Mouse (Mus musculus): ENCODE measurements around the gene Cdkl3. TPM values are rescaled to one million over a fixed set of nuclear protein-coding genes. Genes with fewer than 3 reads are reported as not detected.

Gene Cdkl3
- polyA plus RNA-seq, 1 experiment from 2014 or later: 6.0 TPM

- no peaks in the 10 kb centered on the region for H3K9me3 ChIP-seq (ENCODE audit: control insufficient read depth, low read length)
- no peaks in the 10 kb centered on the region for H3K27me3 ChIP-seq (replicated peaks; ENCODE audit: control insufficient read depth, insufficient read depth, low read length)
- H3K4me1 ChIP-seq (ENCODE audit: control insufficient read depth, insufficient read depth, low read length): no peaks in the 10 kb centered on the region
- no peak overlapping the region for H3K27ac ChIP-seq (ENCODE audit: low read length)
- H3K9ac ChIP-seq (ENCODE audit: low read depth, low read length): peak overlapping the region; percentile 20; the same call in 1 of the 2 replicates
- H3K4me3 ChIP-seq (ENCODE audit: low read length): no peak overlapping the region
- 13% methylated on average over 5 of the region's 5 CpGs for WGBS
- no peak overlapping the region for H3K4me2 ChIP-seq (ENCODE audit: low read depth, low read length)
- no peaks in the 10 kb centered on the region for H3K36me3 ChIP-seq (ENCODE audit: control insufficient read depth, insufficient read depth, low read length)
- ATAC-seq: no peak
Observed at GRCm38 (mm10) chr11:52065841-52066240, 61.8 kb downstream of the Cdkl3 start.

- no peak overlapping the region for H3K9ac ChIP-seq (ENCODE audit: low read depth, low read length)
- no peak overlapping the region for H3K4me2 ChIP-seq (ENCODE audit: low read depth, low read length)
- 0 out of 2 replicates have a peak, but pooled peaks cover 3% of the 10 kb centered on the region for H3K4me1 ChIP-seq (ENCODE audit: control insufficient read depth, insufficient read depth, low read length)
- H3K36me3 ChIP-seq (ENCODE audit: control insufficient read depth, insufficient read depth, low read length): no peaks in the 10 kb centered on the region
- H3K27ac ChIP-seq (ENCODE audit: low read length): no peak overlapping the region
- H3K4me3 ChIP-seq (ENCODE audit: low read length): no peak overlapping the region
- H3K9me3 ChIP-seq (ENCODE audit: control insufficient read depth, low read length): no peaks in the 10 kb centered on the region
- no peaks in the 10 kb centered on the region for H3K27me3 ChIP-seq (replicated peaks; ENCODE audit: control insufficient read depth, insufficient read depth, low read length)
- 62% methylated on average over 10 of the region's 10 CpGs for WGBS
- no peak for ATAC-seq
Observed at GRCm38 (mm10) chr11:52071768-52072167, 67.7 kb downstream of the Cdkl3 start.

- H3K9ac ChIP-seq (ENCODE audit: low read depth, low read length): no peak overlapping the region
- H3K9me3 ChIP-seq (ENCODE audit: control insufficient read depth, low read length): no peaks in the 10 kb centered on the region
- 0 out of 2 replicates have a peak, but pooled peaks cover 3% of the 10 kb centered on the region for H3K4me1 ChIP-seq (ENCODE audit: control insufficient read depth, insufficient read depth, low read length)
- WGBS: 77% methylated on average over 8 of the region's 8 CpGs
- H3K27me3 ChIP-seq (replicated peaks; ENCODE audit: control insufficient read depth, insufficient read depth, low read length): no peaks in the 10 kb centered on the region
- no peak overlapping the region for H3K27ac ChIP-seq (ENCODE audit: low read length)
- no peak overlapping the region for H3K4me2 ChIP-seq (ENCODE audit: low read depth, low read length)
- H3K4me3 ChIP-seq (ENCODE audit: low read length): no peak overlapping the region
- H3K36me3 ChIP-seq (ENCODE audit: control insufficient read depth, insufficient read depth, low read length): no peaks in the 10 kb centered on the region
- no peak for ATAC-seq
Observed at GRCm38 (mm10) chr11:52073528-52074170, 69.6 kb downstream of the Cdkl3 start.

- Histone ChIP-seq H3K4me3 (ENCODE audit: low read length) (no peak overlapping the region), H3K27me3 (replicated peaks; ENCODE audit: control insufficient read depth, insufficient read depth, low read length) (no peaks in the 10 kb centered on the region), H3K36me3 (ENCODE audit: control insufficient read depth, insufficient read depth, low read length) (no peaks in the 10 kb centered on the region), H3K4me1 (ENCODE audit: control insufficient read depth, insufficient read depth, low read length) (0 out of 2 replicates have a peak, but pooled peaks cover 3% of the 10 kb centered on the region), H3K9ac (ENCODE audit: low read depth, low read length) (no peak overlapping the region), H3K9me3 (ENCODE audit: control insufficient read depth, low read length) (no peaks in the 10 kb centered on the region), H3K27ac (ENCODE audit: low read length) (no peak overlapping the region), H3K4me2 (ENCODE audit: low read depth, low read length) (no peak overlapping the region)
- ATAC-seq: no peak
- WGBS: 56% methylated on average over 14 of the region's 14 CpGs
Observed at GRCm38 (mm10) chr11:52074626-52075470, 70.8 kb downstream of the Cdkl3 start.

- Histone ChIP-seq H3K9me3 (ENCODE audit: control insufficient read depth, low read length) (no peaks in the 10 kb centered on the region), H3K27me3 (replicated peaks; ENCODE audit: control insufficient read depth, insufficient read depth, low read length) (no peaks in the 10 kb centered on the region), H3K9ac (ENCODE audit: low read depth, low read length) (no peak overlapping the region), H3K36me3 (ENCODE audit: control insufficient read depth, insufficient read depth, low read length) (no peaks in the 10 kb centered on the region), H3K27ac (ENCODE audit: low read length) (no peak overlapping the region), H3K4me2 (ENCODE audit: low read depth, low read length) (no peak overlapping the region), H3K4me3 (ENCODE audit: low read length) (no peak overlapping the region), H3K4me1 (ENCODE audit: control insufficient read depth, insufficient read depth, low read length) (0 out of 2 replicates have a peak, but pooled peaks cover 3% of the 10 kb centered on the region)
- WGBS: 64% methylated on average over 19 of the region's 19 CpGs
- no peak for ATAC-seq
Observed at GRCm38 (mm10) chr11:52075794-52076633, 72.0 kb downstream of the Cdkl3 start.

GRCm38 (mm10) chr11:52076742-52077352 lies 72.8 kb downstream of the Cdkl3 start:
- no peak overlapping the region for H3K27ac ChIP-seq (ENCODE audit: low read length)
- H3K36me3 ChIP-seq (ENCODE audit: control insufficient read depth, insufficient read depth, low read length): no peaks in the 10 kb centered on the region
- no peak overlapping the region for H3K4me2 ChIP-seq (ENCODE audit: low read depth, low read length)
- 86% methylated on average over 6 of the region's 6 CpGs for WGBS
- no peak for ATAC-seq
- H3K27me3 ChIP-seq (replicated peaks; ENCODE audit: control insufficient read depth, insufficient read depth, low read length): no peaks in the 10 kb centered on the region
- H3K9me3 ChIP-seq (ENCODE audit: control insufficient read depth, low read length): no peaks in the 10 kb centered on the region
- no peak overlapping the region for H3K4me3 ChIP-seq (ENCODE audit: low read length)
- 0 out of 2 replicates have a peak, but pooled peaks cover 3% of the 10 kb centered on the region for H3K4me1 ChIP-seq (ENCODE audit: control insufficient read depth, insufficient read depth, low read length)
- H3K9ac ChIP-seq (ENCODE audit: low read depth, low read length): no peak overlapping the region

GRCm38 (mm10) chr11:52077939-52078338 lies 73.9 kb downstream of the Cdkl3 start:
- H3K36me3 ChIP-seq (ENCODE audit: control insufficient read depth, insufficient read depth, low read length): no peaks in the 10 kb centered on the region
- H3K4me2 ChIP-seq (ENCODE audit: low read depth, low read length): no peak overlapping the region
- no peak overlapping the region for H3K27ac ChIP-seq (ENCODE audit: low read length)
- WGBS: 70% methylated on average over 4 of the region's 4 CpGs
- H3K9ac ChIP-seq (ENCODE audit: low read depth, low read length): no peak overlapping the region
- 0 out of 2 replicates have a peak, but pooled peaks cover 3% of the 10 kb centered on the region for H3K4me1 ChIP-seq (ENCODE audit: control insufficient read depth, insufficient read depth, low read length)
- H3K9me3 ChIP-seq (ENCODE audit: control insufficient read depth, low read length): no peaks in the 10 kb centered on the region
- ATAC-seq: peak; percentile 55; the same call in 1 of the 2 replicates
- no peak overlapping the region for H3K4me3 ChIP-seq (ENCODE audit: low read length)
- H3K27me3 ChIP-seq (replicated peaks; ENCODE audit: control insufficient read depth, insufficient read depth, low read length): no peaks in the 10 kb centered on the region

GRCm38 (mm10) chr11:52079978-52080377 lies 76.0 kb downstream of the Cdkl3 start:
- Histone ChIP-seq H3K9me3 (ENCODE audit: control insufficient read depth, low read length) (no peaks in the 10 kb centered on the region), H3K9ac (ENCODE audit: low read depth, low read length) (no peak overlapping the region), H3K4me1 (ENCODE audit: control insufficient read depth, insufficient read depth, low read length) (0 out of 2 replicates have a peak, but pooled peaks cover 3% of the 10 kb centered on the region), H3K36me3 (ENCODE audit: control insufficient read depth, insufficient read depth, low read length) (no peaks in the 10 kb centered on the region), H3K27ac (ENCODE audit: low read length) (no peak overlapping the region), H3K4me2 (ENCODE audit: low read depth, low read length) (no peak overlapping the region), H3K4me3 (ENCODE audit: low read length) (no peak overlapping the region), H3K27me3 (replicated peaks; ENCODE audit: control insufficient read depth, insufficient read depth, low read length) (no peaks in the 10 kb centered on the region)
- peak; percentile 50 for ATAC-seq
- WGBS: 29% methylated on average over 5 of the region's 5 CpGs
